Mouse (Mus musculus) brain, embryonic 18.5 days (tissue): ENCODE data around the gene Spop.
"Not testable (repeated sequence)": the region's sequence is repeated elsewhere in the genome, so short reads cannot be mapped to it uniquely, and the experiment has no call there.

Source experiments
- DNase-seq: peaks from one replicate; pipeline ENCODE4 v3.0.0-alpha.2; 2012; ENCODE audit warnings: low read depth, low spot score

The Spop gene

DNA sequence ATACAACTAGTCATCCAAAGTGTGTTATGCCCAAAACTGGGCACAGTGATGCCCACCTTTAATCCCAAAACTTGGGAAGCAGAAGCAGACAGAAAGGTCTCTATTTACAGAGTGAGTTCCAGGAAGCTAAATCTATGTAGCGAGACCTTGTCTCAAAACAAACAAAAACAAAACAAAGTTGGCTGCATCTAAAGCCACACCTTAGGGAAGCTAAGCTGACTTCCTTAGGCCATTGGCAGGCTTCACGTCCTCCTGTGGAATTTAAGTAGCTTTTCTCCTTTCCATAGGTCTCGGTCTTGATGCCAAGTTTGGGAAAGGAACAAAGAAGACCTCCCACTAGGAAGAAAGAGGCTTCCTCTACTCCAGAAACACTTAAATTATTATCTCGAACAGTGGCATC lies 22.7 kb upstream of the Spop start:
- DNase-seq, result no peak

DNA sequence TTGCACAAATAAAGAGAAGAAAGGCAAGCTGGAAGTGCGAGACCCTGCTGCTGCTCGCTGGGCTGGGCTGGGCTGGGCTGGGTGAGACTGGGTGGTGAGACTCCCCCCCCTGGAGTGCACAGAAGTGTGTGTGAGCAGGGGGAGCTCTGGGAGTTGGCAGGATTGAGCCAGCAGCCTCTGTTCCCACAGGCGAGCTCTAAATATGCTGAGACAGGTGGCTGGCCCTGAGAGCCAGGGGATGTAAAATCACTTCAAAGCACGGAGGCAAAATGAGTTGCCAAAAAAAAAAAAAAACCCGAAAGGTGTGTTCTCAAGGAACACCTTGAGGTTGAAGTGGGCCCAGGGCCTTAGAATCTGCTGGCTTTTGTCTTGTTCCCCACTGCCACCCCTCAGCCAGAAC lies 22.1 kb upstream of the Spop start:
- no peak for DNase-seq

DNA sequence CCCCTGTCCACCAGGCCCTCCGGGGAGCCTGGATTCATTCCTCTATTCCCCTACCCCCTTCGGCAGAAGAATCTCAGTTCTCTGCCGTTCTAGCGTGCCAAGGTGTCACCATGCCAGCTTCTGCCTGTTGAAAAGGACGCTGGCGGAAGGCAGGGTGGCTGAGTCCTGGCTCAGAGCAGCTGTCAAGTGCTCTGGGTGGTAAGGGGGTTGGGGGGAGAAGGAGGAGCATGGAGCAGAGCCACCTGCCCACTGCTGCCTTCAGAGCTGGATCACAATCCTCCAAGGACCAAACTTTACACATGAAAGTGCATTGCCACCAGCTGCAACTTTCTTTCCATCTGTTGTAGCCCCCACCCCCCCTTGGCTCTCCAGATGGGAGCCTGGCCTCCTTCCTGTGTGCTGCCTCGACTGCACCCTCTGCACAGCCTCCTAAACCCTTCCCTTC lies 21.6 kb upstream of the Spop start:
- DNase-seq, result no peak

DNA sequence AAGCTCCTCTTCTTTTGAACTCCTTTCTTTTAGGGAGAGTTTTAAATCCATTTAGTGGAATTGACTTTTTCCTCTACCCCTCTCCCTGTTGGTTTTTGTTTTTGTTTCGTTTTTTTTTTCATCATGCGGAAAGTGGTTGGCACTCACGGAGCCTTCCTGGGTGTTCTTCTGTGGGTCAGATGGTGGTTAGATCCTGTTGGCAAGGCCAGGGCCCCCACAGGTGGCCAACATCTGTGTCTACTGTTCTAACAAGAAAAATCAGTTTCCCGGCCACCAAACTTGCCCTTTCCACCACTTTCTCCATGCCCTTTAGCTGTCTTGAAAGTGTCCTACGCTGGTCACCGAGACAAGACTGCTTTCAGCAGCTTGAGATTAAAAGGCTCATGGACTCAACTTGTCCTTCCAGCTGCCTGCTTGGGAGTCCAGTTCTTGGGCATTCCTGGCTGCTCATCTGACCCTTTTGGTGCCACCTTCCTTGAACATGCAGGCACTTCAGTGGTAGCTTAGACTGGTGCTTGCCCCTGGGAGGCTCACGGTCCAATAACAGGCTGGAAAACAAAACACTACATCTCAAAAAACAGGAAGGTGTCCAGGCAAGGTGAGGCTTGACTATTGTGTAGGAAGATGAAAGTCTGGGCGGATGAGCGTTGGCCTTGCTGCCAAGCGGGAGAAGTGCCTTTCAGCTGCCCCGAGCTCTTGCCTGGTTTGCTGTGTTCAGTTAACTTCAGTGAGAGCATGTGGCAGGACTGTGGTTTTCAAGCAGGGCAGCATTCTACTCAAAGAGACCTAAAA lies 21.0 kb upstream of the Spop start:
- DNase-seq, result no peak

GRCm38 (mm10) chr11:95393500-95393816 lies 20.4 kb upstream of the Spop start:
- DNase-seq, result no peak

- no peak for DNase-seq
These were observed 19.8 kb upstream of the Spop start for GRCm38 (mm10) chr11:95394112-95394511.

DNA sequence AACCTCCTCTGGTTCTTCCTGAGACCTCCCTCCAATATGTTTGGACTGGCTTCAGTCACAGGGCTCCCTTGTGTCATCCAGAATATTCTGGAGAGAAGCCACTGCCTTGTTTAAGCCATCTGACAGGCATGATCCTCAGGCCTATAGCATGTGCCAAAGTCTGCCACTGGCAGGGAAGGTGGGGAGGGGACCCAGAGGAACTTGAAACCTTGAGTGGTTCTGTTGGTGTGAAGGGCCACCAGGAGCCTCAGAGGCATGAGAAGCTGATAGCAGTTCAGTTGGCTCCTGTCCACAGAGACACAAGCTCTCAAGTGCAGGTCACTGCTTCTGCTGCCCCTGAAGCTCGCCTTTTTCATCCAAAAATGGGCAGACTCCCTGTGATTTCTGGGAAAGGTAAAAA lies 17.3 kb upstream of the Spop start:
- no peak for DNase-seq

DNA sequence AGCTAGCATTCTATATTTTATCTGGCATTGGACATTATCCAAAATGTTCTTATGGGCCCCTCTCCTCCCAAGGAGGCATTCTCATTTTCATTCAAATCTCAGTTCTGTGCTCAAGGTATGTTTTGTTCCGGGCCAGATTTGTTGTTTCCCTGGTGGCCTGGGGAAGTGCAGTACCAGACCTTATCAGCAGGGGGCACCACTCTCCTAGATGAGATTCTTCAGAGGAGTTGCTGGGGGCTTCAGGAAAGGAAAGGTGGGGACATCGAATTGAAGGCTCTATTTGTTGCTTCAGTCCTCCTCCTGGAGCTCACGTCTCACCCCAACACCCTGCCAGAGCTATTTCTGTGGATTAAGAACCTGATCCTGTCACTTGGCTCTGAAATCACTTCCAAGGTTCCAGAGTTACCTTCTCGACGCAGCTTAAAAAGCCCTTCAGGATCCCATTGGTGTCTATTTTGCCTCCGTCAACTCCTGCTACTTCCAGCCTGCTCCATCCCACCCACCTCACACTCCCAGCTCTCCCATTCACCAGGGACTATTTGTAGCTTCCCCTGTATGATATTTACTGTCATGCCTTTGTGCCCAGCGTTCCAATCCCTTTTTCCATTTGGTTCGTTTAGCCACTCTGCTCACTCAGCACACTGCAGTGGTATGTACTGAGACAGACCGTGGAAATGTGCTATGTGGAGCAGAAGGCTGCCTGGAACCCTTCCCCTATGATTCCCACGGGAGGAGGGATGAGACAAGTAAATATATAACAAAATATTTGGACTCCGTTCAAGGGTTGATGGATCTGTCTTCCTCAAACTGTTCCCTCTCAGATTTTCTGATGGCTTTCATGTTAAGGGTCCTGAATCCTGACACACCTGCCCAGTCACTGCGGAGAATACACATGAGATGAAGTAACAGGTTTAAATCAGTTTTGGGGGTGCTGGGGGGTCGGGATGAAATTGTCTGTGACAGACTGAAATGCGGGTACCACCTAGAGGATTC lies 15.7 kb upstream of the Spop start:
- DNase-seq, result no peak

GRCm38 (mm10) chr11:95399520-95400020 lies 14.3 kb upstream of the Spop start:
- DNase-seq, result no peak

GRCm38 (mm10) chr11:95401568-95401967 lies 12.3 kb upstream of the Spop start:
- DNase-seq, result no peak

DNA sequence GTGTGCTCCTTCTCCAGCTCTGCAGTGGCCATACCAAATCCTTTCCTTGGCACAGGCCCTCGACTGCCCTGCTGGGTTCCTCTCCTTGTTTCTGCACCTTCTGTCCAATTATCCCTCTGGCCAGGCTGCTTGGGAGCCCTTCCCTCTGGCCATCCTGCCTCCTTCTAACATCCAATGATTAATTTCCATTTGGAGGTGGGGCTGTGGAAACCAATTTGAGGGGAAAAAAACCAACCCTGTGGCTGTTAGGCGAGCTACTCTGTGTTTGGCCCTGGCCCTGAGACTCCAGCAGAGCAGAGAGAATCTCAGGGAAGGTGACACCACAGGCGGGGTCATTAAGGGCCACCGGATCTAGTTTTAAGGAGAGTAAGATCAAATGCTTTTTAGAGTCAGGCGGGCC lies 11.7 kb upstream of the Spop start:
- no peak for DNase-seq

GRCm38 (mm10) chr11:95402658-95403101 lies 11.2 kb upstream of the Spop start:
- DNase-seq, result no peak

- DNase-seq, result no peak
These were observed 10.2 kb upstream of the Spop start for GRCm38 (mm10) chr11:95403382-95404340.

DNA sequence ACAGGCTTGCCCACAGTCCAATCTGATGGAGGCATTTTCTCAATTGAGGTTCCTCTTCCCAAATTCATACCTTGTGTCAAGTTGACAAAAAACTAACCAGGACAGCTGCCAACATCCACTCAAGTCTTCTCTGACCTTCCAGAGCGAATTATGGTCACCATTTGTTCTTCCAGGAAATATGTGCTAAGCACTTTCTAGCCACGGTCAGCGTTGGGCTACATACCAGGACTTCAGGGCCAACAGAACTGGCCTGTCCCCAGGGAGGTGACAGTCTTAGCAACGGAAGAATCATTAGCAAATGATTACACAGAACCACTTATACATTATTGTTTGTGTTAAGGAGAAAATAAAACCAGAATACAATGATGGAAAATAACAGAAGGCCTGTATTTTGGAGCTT lies 8.1 kb upstream of the Spop start:
- no peak for DNase-seq

- DNase-seq, result not testable (repeated sequence)
These were observed 7.5 kb upstream of the Spop start for GRCm38 (mm10) chr11:95406398-95406797.

DNA sequence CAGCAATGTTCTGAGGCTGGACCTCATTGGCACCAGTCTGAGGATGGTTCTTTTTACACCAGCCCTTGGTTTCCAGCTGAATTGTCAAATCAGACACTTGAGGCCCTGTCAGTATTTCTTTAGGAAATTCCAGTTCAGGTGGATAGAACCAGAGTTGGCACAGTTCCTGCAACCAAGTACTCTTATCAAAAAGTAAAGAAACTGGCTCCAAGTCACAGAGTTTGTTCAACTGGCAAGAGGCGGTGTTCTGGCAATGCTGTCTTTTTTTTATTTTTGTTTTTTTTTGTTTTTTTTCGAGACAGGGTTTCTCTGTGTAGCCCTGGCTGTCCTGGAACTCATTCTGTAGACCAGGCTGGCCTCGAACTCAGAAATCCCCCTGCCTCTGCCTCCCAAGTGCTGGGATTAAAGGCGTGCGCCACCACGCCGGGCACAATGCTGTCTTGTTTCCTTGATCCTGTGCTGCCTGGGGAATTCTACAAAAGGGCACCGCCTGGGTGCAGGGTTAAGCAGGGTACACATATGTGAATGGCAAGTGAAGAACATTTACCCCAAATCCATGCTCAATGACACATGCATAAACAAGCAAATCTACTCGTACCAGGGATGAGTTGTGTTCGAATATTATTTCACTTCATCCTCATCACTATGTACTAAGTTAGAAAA lies 4.3 kb upstream of the Spop start:
- no peak for DNase-seq

DNA sequence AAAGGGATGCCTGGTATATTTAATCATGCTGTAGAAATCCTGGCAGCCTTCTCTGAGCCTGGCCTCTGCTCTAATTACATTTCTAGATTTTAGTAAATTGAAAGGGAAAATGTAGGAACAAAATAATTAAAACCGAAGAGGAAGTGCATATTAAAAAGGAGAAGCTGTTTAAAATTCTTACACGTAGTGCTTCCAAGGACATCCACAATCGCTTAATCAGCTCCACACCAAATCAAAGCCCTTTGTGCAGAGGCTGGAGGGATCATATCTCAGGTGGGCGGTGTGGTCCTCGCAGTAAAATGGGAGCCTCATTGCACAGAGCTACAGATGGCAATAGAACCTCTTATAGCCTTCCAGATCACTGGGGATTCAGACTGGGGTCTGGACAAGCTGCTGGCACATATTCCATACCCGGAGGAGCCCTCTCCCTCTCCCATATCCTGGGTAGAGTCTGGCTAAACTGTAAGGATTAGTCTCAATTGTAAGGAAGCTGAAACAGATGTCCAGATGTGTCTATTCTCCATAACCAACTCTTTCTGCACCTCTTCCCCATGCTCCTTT lies 2.3 kb upstream of the Spop start:
- no peak for DNase-seq

DNA sequence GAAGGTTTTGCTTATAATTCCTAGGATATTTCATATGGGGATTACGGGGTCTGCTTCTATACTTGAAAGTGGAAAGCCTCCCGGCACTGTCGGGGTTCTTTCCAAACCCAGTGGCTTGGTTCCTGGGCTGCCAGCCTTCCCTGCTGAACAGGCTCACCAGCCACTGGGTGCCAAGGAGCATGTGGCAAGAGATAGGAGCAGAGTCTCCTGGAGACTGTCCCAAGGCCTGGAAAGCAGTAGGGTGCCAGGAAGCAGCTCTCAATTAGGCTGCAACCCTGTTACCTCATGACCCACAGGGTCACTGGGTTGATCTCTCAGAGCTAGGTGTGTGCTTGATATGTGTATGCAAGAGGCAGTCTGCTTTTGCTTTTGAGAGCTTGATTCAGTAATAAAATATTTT lies 1.3 kb upstream of the Spop start:
- DNase-seq, result no peak

DNA sequence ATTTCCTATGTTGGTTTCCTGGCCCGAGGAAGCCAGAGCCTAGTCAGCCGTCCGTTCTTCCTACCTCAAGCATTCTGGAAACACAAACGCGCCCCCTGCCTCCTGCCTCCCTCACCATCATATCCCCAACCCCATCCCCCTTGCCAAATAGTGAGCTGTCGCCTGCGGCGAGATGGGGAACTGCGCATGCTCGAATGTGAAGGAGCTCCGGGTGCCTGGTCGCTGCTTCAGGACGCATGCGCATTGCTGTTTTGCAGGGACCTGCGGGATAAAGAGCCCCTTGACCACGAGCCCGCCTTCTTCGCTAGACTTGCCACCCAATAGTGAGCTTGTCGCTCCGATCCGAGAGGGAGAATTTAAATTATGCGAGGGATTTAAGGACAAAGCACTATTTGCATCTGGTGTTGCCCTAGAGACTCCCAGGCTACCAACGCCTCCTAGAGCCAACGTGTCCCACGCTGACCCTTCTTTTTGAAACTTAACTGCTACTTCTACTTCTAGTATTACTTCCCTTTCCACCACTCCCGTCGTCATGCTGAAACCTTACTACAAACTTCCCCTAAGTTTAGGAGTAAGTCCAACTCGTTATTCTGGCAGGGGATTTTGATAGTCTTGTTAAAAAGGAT lies 769 bp downstream of the Spop start:
- peak; percentile 95 for DNase-seq

- DNase-seq, result no peak
These were observed 2.1 kb downstream of the Spop start for GRCm38 (mm10) chr11:95415931-95416330.
